Mouse (Mus musculus) liver, embryonic 14.5 days (tissue): ENCODE data around the gene Hes3.

Experiments
- CTCF ChIP-seq: IDR thresholded peaks from 2 replicates; pipeline ENCODE4 v1.5.1; 2016; ENCODE audit warnings: antibody characterized with exemption, low read depth, control low read depth
- EP300 ChIP-seq: IDR thresholded peaks from 2 replicates; pipeline ENCODE4 v1.6.1; 2016; ENCODE audit warnings: antibody characterized with exemption, low read depth

DNA sequence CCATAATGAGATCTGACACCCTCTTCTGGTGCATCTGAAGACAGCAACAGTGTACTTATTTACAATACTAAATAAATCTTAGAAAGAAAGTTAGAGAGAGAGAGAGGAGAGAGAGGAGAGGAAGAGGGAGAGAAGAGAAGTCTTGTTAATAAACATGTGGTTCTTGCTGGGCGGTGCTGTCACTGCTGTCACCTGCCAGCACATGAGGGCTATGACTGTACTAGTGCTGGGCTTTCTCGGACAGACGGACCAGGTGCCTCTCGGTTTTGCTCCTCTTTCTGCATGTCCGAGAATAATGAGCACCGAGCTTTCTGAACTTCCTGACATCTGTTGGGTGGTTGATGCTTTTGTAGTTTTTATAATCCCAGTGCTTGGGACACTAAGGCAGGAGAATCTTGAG is 40.8 kb downstream of the Hes3 start:
- TF ChIP-seq CTCF (no peak), EP300 (no peak)
